Mouse (Mus musculus) adrenal gland, postnatal 0 days (tissue): ENCODE measurements around the gene Ldlrad3. TPM values are rescaled to one million over a fixed set of nuclear protein-coding genes. Genes with fewer than 3 reads are reported as not detected.

Experiments used
- polyA plus RNA-seq: library from polyadenylated mRNA; unstranded; fragments of >200 nt; fragmentation: Nextera tagmentation; extraction: Ambion mirVana; gene quantifications from 2 replicates; pipeline ENCODE4 v1.2.1, GENCODE M21; 2015

Ldlrad3 gene
- polyA plus RNA-seq = 11.2 and 13.9 TPM in 2 replicates

GRCm38 (mm10) chr2:102185951-102186561, at the start of gene Ldlrad3:
Gene Ldlrad3 (minus strand): TSS chr2:102186385.

Other genes starting within 250 kb of the Ldlrad3 start
- 22.1 and 24.5 TPM in 2 replicates for gene Trim44, start 221.4 kb upstream of the Ldlrad3 start, polyA plus RNA-seq